Mouse (Mus musculus): Measurements from ENCODE around the gene Aldh5a1.

Gene Aldh5a1

DNA sequence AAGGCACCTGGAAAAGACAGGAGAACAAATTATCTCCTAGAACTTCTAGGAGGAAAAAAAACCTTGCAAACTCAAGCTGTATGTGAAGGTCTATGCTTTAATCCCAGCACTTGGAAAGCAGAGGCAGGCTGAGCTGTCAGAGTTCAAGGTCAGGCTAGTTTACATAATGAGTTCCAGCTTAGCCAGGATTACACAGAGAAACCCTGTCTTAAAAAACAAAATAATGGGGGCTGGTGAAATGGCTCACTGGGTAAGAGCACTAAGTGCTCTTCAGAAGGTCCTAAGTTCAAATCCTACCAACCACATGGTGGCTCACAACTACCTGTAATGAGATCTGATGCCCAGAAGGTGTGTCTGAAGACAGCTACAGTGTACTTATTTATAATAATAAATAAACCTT lies 6.9 kb downstream of the Aldh5a1 start:
- no peak for DNase-seq

DNA sequence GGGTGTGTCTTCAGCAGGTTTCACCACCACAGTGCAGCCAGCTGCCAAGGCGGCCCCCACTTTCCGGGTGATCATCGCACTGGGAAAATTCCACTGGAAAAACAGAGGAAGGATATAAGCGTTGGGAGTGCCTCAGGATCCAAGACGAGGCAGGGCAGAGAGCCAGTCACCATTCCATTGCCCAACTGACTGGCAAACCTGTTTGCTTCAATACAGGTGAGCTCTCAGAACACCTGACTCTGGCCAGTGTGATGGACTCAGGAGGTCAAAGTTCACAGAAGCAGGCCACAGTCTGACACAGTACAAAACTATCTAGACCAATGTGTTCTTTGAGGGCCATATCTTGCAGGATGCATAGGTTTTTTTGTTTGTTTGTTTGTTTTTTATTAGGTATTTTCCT lies 13.5 kb downstream of the Aldh5a1 start:
- DNase-seq = no peak

DNA sequence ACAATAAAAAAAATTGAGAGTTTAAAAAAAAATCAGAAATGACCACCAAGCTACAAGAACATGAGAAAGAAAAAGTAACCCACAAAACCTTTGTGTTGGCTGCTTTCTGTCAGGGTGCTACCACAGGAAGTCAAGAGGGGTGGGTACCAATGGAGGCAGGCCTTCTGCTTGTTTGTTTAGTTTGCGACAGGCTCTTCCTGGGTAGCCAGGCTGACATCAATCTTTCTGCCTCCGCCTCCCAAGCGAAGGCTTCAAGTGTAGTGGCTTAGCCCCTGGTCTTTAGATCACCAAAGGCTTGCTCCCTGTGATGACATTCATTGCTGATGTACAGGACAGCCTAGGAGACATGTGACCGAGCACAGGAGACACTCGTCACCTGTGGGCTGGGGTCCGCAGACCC lies 16.2 kb downstream of the Aldh5a1 start:
- no peak for DNase-seq

DNA sequence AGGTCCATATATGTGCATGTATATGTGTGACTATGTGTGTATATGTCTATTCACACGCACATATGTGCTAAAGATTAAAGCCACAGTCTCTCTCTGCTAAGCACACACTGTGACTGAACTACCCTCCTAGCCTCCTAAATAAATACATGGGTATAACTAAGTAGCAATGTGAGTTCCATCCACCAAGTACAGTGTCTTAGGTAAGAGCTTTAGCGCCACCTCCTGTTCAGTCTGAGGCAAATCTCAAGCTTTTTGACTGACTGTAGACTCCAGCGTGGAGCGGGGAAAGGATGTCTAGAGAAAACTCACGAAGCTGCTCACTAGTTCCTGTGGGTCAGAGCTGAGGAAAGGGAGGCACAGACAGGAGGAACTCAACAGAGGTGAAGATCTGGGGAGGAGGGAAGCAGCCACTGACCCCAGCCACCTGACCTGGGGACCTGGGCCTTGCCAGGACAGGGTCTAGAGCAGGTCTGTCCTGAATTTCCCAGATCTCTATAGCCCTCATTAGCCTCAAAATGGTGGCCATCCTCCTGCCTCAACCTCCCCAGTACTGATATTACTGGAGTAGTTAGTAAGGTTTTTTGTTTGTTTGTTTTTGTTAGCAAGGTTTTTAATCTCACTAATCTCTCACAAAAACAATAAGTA lies 17.0 kb downstream of the Aldh5a1 start:
- DNase-seq = peak; percentile 71

DNA sequence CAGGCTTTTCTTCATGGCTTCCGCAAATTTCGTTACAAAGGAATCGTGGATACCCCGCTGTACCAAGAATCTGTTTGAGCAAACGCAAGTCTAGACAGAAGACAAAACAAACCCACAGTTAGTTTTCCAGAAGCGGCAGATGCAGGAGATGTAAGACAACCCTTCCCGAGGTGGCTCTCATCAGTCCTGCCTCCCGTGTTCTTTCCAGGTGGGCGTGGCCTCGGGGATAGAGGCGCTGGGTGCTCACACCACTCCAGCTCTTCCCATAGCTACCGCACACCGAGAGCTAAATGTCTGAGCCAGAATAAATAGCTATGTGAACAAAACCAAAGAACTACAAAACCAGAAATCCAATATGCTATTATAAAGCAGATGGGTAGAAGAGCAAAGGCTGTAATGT lies 21.6 kb downstream of the Aldh5a1 start:
- no peak for DNase-seq

DNA sequence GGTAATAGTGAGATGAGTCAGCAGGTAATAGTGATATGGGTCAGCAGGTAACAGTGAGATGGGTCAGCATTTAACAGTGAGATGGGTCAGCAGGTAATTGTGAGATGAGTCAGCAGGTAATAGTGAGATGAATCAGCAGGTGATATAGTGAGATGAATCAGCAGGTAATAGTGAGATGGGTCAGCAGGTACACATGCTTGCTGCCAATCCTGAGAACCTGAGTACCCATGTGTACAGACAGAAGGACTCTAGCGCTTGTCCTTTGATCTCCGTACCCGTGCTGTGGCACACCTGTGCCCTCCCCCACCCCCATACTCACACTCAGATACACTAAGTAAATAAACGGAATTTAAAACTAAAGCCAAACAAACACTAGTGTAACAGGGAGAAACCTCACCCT lies 22.5 kb downstream of the Aldh5a1 start:
- DNase-seq = no peak

DNA sequence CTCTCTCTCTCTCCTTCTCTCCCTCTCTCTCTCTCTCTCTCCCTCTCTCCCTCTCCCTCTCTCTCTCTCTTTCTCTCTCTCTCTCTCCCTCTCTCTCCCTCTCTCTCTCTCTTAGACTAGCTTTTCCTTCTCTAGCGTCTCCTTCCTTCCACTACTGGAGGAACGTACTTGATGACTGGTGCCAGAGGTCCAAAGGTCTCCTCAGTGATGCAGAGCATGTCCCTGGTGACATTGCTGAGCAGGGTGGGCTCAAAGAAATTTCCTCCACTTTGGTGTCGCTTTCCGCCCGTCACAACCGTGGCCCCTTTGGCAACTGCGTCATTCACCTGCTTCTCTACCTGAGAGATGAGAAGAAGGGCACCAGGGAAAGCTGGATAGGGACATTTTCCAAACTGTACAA lies 23.9 kb downstream of the Aldh5a1 start:
- DNase-seq = no peak

DNA sequence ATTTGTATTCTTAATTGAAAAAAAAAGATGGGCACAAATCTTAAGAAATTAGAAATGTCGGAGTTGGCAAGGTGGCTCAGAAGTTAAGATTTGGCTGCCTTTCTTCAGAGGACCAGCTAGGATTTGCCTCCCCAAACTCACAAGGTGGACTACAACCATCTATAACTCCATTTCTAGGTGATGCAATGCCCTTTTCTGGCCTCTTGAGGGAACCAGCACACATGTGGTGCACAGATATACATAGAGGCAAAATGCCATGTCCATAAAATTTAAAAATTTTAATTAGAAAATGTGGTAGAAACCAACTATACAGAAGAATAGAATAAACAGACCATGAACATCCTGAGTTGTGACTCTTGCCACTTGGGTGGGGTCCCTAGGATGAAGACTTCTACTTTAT lies 28.3 kb downstream of the Aldh5a1 start:
- no peak for DNase-seq

DNA sequence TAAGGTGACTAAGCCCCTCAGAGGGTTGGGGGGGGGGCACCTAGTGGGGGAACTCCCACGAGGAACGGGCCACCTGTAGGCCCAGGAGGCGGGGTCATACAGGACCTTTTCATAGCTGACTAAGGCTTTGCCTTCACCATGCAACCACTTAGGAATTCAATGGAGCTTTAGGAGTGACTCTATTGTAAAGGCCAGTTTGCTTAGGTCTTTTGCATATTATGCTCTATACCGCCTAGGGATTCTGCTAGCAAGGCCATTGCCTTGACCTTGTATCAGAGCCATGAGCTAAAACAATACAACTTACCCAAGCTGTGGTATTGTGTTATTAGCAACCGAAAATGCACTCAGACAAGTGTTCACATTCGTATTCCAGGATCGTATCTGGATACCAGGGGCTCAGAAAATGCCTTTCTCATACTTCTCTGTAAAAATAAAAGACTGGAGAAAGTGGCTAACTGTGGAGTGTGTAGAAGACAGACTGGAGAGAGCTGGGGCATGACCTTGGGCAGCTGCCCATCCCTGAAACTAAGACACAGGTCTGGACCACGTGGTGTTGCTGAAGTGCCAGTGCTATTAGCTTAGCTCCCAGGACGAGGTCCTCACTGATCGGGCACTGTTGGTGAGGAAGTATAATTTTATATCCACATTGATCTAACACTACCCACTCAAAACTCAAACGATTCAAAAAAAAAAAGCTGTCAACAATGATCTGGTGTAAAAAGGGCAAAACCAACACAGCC lies 30.5 kb downstream of the Aldh5a1 start:
- DNase-seq = peak; percentile 47

DNA sequence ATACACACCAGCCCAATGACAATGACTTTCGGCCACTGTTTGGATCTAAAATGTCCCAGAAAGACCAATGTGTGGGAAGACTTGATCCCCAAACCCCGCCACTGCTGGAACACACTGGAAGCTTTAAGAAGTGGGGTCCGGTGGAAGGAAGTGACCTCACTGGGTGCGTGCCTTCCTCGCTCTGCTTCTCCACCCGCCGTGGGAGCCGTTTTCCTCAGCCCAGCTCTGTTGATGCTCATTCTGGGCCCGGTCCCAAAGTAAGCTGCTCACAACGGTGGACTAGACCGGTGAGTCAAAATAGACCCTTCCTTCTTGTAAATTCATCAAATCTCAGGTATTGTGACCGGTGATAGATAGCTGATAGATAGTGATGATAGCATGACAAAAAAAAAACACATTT lies 32.0 kb downstream of the Aldh5a1 start:
- DNase-seq = no peak

DNA sequence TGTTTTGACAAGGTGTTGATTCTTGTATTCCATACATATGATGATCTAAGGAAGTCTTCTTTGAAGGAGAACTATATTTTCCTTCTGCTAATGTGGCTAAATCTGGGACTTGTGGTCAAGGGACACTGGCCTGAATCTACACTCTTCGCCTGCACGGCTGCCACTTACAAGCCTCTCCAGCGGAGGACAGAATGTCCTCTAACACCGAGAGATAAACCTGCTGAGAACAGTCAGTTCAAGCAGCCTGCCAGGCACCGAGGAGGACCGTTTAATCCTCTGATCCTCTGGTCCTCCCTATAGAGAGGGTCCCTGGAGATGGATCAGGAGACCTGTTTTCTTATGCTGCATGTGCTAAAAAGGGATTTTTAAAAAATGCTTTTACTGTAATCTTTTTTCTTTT lies 34.0 kb downstream of the Aldh5a1 start:
- DNase-seq = no peak

DNA sequence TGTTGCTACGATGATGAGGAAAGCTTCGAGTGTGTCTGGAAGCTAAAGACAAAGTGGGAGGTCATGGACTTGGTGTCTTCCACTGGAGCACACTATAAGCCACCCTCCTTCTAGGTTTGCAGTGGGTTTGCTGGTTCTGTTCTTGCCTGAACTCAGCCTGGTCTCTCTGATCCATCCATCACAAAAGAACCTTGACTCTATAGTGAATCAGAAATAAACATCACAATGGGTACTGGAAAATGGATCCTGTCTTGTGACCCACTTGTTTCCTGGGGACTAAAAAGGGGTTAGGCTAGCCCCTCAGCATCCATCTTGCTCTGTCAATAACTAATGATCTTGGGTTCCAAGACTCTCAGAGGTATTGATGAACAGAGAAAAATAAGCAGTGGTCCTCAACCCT lies 35.5 kb downstream of the Aldh5a1 start:
- no peak for DNase-seq

DNA sequence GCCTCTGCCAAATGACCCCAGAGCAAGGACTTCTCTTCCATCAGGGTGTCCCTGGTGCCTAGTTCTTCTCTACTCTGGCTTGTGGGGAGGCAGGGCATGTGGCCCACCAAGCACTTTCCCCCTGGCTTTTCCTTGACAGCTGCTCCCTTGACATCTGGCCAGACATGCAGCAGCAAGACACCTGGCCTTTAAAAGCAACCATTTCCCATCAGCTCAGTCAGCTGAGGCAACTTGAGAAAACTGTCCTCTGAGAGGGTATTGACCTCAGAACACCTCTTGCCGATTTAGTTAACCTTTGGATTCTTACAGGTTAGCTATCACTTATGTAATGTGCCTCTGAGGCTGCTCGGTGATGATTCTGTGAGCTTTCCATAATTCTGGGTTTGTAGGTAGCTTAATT lies 43.6 kb downstream of the Aldh5a1 start:
- peak; percentile 34 for DNase-seq

DNA sequence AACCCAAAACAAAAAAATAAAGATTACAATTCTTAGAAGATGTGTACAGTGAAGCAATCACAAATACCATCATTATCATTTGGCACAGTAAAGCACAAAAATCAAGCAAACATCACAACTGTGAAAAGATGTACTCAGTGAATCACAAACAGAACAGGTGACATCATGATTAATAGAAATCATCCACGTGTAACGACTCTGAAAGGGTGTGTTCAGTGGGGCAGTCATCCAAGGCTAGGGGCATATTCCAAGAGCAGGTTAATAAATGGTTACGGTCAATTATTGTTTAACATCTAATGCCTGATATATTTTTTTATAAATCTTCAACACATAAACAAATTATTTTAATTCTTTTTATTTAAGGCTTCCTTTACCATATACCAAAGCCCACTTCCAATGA lies 44.9 kb downstream of the Aldh5a1 start:
- DNase-seq = peak; percentile 33

DNA sequence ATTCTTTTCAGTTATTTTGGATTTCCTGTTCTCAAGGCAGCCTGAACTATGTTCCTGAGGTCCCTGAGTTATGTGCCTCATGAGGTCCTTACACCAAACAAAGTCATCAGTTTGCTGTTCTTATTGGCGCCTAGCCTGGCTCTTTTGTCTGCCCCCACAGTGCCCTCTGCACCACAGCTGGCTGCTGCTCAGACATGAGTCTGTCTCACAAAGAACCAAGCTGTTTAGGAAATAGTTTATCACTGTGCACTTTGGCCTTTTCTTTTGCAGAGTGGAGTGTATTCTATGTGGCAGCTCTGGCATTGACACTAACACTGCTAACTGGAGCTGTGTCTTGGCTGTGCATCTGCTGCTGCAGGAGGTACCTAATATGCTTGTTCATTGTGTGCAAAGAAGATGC lies 47.9 kb downstream of the Aldh5a1 start:
- peak; percentile 62 for DNase-seq

DNA sequence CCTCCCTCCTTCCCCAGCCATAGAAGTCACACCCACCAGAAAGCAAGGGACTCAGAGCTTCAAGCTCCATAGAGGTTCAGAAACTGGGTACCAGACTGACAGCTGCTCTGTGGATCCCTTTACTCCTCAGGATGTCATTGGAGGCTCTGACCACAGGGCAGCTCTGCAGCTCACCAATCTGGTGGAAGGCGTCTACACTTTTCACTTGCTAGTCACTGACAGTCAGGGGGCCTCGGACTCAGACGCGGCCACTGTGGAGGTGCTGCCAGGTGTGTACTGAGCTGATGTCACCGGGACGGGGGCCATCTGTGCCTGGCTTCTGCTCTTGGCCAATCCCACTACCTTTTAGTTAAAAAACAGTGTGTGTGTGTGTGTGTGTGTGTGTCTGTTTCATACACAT lies 55.0 kb downstream of the Aldh5a1 start:
- DNase-seq = peak; percentile 63

DNA sequence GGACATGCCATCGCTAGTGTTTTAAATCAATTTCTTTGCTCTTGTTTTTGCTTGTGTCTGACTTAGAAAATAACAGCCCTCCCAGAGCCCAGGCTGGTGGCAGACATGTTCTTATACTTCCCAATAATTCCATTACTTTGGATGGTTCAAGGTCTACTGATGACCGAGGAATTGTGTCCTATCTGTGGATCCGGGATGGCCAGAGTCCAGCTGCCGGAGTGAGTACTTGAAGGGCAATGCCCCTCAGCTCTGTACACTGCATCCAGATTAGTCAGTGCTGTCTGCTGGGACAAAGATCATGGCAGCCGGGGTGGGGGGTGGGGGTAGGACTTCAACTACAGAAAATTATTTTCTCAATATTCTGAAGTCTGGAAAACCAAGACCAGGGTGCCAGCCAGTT lies 56.8 kb downstream of the Aldh5a1 start:
- peak; percentile 67 for DNase-seq

DNA sequence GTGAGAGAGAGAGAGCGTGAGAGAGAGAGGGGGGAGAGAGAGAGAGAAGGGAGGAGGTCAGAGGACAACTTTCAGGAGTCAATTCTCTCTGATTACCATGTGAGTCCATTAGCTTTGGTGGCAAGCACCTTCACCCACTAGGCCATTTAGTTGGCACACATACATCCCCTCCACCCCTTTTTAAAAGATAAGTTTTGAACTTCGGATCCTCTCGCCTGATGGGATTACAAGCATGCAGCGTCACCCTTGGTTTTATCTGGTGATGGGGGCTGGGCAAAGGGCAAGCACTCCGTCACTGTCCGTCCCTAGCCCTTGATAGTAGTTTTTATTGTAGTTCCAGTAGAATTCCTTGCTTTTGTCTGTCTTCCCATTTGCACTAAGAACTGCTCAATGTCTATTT lies 57.3 kb downstream of the Aldh5a1 start:
- no peak for DNase-seq

DNA sequence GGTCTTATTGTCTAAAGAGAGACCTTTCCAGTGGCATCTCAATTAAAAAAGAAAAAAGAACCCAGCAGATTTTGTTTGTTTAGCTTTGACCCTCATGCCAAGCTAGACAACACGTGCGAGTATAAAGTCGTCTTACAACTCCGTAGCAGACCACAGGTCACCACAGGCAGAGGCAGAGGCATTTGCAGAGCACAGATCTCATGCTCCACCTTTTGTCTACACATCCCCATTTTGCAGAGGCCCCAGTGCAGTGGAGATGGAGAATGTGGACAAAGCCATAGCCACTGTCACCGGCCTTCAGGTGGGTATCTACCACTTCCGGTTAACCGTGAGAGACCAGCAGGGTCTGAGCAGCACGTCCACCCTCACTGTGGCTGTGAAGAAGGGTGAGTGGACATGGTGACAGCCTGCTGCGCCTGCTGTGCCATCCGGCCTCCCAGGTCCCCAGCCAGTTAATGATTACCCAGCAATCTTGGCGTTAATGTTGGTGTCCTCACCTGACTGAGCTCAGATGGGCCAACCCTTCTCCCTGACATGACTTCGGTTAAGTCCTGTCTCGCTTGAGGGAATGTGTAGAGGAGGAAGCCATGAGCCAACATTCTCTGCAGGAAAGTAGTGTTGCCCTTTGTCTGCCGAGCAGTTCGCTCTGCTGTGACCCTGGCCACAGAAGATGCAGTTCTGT lies 58.0 kb downstream of the Aldh5a1 start:
- peak; percentile 76 for DNase-seq

DNA sequence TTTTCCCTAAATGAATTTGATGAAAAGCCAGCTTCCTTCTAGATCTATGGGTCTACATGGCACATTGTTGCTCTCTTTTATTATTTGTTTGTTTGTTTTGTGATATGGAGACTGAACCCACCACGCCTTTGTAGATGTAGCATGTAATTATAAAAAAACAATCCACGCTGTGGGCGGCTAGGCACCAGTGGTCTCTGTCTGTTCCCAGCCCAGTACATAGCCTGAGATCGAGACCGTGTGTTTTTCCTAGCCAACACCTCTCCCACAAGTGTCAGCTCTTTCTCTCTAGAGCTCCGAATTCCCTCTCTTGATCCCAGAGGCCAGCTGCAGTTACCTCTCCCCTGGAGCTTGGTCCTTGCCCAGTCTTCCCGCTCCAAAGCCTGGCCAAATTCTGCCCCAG lies 69.2 kb downstream of the Aldh5a1 start:
- no peak for DNase-seq

DNA sequence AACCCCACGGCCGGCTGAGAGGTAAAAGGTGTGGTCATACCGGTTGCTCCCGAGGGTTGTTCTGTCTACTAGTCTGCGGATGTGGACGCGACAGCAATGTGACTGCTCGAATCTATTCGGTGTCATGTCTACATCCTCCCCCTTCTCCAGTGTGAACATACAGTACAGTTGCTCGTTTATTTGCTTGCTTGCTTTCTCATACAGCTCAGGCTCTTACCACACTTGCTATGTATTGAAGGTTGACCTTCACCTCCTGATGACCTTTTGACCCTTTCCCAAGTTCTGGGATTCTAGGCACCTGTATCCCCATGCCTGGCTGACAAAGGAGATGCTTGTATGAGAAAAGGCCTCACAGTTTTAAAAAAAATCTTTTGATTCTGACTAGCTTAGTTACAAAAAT lies 69.7 kb downstream of the Aldh5a1 start:
- DNase-seq = no peak

DNA sequence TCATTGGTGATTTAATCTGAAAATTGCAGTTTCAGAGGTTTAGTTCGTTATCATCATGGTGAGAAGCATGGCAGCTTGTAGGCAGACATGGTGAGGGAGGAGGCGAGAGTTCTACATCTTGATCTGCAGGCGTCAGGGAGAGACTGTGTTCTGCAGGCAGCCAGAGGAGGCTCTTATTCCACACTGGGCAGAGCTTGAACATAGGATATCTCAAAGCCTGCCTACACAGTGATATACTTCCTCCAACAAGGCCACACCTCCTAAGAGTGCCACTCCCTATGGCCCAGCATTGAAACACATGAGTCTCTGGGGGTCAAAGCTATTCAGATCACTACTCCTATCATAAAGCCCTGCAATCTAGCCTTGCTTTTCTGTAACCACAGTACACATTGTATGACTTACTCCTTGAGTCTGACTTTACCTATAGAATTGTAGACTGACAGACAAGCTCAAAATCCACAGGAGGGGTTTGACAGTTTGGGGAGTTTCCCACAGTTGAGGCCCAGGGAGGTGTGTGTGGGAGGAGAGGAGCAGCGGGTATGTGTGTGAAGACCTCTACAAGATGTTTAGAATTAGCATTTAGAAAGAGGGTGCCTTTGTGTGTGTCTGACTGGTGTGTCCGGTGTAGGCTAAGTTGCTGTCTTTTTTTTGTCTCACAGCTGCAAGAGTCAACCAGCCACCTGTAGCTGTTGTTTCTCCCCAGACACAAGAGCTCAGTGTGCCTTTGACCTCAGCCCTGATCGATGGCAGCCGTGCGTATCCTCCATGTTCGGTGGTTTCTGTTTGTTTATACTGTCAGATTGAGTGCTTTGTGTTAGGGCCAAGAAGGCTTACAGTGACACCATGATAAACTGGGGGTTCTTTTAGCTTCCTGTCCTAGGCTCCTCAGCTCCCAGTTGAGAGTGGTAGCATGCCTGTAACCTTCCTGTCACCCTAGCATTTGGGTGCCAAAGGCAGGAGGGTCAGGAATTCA lies 70.7 kb downstream of the Aldh5a1 start:
- no peak for DNase-seq

DNA sequence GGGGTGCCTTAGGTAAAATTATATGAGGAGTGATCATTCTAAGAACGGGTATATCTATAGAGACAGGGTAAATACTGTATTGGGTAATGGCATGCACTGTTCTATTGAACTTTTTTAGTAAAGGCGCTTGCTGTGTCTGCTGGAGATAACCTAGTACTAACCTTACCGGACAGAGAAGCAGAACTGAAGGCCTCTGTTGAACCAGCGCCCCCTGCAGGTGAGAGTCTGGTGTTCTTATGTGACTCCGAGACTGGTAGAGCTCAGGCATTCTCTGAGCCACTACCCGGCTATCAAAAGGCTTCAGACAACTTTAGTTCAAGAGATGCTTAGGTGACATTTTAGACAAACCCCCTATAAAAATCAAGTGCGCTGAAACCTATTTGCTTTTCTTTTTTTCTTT lies 74.9 kb downstream of the Aldh5a1 start:
- peak; percentile 67 for DNase-seq
